Mouse (Mus musculus): ENCODE measurements around the gene Kcnn4.
"Not testable (repeated sequence)": the region's sequence is repeated elsewhere in the genome, so short reads cannot be mapped to it uniquely, and the experiment has no call there.

Kcnn4 gene

DNA sequence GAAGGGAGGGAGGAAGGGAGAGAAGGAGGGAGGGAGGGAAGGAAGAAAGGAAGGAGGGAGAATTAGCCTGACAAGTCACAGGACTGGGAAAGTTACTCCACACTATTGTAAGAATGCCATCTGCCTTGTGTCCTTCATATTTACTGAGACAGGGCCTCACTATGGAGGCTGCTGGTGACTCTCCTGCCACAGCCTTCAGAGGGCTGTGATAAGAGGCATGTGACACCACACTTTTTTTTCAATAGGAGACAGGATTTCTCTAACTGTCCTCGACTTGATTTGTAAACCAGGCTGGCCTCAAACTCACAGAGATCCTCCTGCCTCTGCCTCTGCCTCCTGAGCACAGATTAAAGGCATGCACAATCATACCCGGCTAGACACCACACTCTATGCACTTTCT lies 21.6 kb downstream of the Kcnn4 start:
- no peak for DNase-seq (ENCODE audit: low spot score)

DNA sequence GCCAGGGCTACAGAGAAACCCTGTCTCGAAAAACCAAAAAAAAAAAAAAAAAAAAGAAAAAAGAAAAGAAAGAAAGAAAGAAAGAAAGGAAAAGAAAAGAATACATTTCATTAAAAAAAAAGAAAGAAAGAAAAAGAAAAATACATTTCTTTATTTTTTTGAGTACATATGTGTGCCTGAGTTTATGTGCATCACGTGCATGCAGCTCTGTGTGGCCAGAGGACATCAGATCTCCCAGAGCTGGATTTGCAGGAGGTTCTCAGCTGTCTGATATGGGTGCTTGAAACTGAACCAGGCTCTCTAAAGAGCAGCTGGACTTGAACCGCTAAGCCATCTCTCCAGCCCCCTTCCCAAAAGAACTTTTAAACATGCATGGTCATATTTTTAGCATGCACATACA lies 24.0 kb downstream of the Kcnn4 start:
- DNase-seq (ENCODE audit: low spot score), result no peak

GRCm38 (mm10) chr7:24394475-24395161 lies 24.6 kb downstream of the Kcnn4 start:
- no peak for DNase-seq (ENCODE audit: low spot score)

- DNase-seq (ENCODE audit: low spot score), result no peak
Measured at GRCm38 (mm10) chr7:24396832-24397231, 26.8 kb downstream of the Kcnn4 start.

GRCm38 (mm10) chr7:24398364-24398913 lies 28.4 kb downstream of the Kcnn4 start:
- DNase-seq (ENCODE audit: low spot score), result no peak

DNA sequence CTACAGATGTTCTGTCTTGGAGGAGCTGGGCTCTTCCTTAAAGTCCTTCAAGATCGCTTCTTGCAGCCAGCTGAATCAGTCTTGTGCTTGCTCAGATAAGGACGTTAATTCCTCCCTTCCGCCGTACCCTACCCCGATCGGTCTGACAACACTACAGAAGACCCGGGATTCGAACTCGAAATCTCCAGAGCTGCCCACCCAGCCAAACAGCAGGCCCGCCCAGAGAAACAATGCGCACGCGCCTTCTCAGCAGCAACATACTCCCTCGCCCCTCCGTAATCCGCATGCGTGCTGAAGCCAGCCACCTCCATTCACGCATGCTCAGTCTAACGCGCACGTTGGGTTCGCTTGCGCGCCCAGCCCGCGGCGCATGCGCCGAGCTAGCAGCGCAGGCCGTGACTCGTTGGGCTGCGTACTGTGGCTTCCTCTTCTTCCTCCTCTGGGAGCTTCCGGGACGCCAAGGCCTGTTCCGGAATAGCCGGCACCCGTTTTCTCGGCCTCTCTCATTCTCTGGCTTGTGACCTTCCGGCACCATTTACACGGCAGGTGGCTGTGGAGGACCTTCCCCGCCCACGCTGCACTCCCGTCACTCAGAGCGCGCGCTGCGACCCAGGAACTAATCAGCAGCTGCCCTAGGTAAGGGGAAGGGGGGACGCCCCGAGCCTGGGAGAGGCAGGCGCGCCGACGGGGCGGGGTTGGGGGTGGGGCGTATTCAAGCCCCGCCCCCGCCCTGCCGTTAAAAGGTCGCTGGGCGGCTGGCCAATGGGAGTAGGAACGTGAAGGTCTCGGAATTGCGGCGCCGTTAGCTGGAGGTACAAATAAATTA lies 29.4 kb downstream of the Kcnn4 start, which contains the start of gene Smg9:
TSS of gene Smg9 (plus strand) at position 364 of the 826 bp plus-strand sequence.
- DNase-seq (ENCODE audit: low spot score), result peak; percentile 97

- DNase-seq (ENCODE audit: low spot score), result no peak
Measured at GRCm38 (mm10) chr7:24400082-24400452, 30.0 kb downstream of the Kcnn4 start.

GRCm38 (mm10) chr7:24400489-24400888 lies 30.4 kb downstream of the Kcnn4 start:
- DNase-seq (ENCODE audit: low spot score), result not testable (repeated sequence)

- no peak for DNase-seq (ENCODE audit: low spot score)
Measured at GRCm38 (mm10) chr7:24402851-24403250, 32.8 kb downstream of the Kcnn4 start.

- no peak for DNase-seq (ENCODE audit: low spot score)
Measured at GRCm38 (mm10) chr7:24405649-24406048, 35.6 kb downstream of the Kcnn4 start.

DNA sequence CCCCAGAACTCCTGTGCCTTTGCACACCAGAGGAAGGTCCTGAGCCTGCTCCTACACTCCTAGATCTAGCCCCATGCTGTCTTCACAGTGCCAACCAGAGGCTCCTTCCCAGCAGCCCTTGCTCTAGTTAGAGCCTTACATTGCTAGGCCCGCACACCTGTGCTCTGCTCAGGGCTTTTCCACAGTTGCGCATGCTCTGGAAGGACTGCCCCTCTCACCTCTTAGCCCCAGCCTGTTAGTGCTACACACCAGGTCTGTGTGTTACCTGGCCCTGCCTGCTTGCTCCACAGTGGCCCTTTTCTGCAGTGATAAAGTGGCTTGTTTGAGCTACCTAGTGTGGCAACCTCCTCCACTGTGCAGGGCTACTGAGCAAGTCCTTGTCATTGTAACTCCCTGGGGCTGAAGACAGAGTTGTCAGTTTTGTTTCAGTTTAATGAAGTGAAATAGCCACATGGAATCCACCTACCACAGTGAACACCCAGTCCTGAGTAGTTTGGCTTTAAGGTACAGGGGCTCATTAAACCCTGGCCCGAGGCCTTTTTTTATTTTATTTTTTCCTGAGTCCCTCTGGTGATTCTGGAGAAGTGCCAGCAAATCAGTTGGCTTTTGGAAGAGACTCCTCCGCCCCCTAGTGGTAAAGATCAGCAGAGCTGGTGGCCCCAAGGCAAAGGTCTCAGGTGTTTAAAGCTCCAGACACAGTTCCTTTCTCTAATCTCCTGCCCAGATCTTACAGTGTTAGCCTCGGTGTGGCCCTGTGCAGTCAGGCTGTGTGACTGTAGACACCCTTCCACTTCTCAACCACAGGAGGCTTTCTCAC lies 36.7 kb downstream of the Kcnn4 start:
- peak; percentile 58 for DNase-seq (ENCODE audit: low spot score)

GRCm38 (mm10) chr7:24408186-24408585 lies 38.1 kb downstream of the Kcnn4 start:
- no peak for DNase-seq (ENCODE audit: low spot score)

DNA sequence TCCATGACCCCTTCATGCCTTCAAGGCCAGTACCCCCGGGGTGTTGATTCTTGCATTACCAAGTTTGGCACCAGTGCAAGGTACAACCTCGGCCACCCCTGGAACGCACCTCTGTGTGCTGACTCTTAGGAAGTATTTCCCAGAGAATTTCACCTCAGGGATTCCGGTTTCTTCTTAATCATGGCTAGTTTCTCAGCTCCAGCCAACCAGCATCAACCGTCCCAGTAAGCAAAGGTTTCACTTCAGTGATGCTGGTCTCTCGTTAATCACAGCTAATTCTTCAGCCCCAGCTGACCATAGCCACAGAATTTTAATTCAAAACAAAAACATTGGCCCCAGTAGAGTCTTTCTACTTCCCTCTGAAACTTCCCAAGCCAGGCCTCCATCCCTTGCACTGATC lies 40.1 kb downstream of the Kcnn4 start:
- no peak for DNase-seq (ENCODE audit: low spot score)

- DNase-seq (ENCODE audit: low spot score), result no peak
Measured at GRCm38 (mm10) chr7:24410831-24411230, 40.8 kb downstream of the Kcnn4 start.

DNA sequence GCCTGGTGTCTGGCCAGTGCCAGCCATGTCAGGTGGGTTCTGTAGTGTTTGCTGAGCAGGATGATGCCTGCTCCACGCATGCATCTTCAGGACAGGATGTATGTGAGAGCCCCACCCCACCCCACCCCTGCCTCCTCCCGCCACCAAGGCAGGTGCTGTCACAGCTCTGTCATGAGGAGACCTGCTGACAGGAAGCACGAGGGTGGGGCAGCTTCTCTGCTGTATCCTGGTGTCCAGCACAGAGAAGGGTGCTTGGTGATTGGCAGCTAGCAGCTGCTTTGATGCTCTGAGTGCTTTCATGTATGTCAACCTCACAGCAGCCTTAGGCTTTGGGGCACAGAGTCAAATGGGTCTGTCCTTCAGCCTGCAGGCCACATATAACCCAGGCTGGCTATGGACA lies 43.6 kb downstream of the Kcnn4 start:
- DNase-seq (ENCODE audit: low spot score), result no peak

DNA sequence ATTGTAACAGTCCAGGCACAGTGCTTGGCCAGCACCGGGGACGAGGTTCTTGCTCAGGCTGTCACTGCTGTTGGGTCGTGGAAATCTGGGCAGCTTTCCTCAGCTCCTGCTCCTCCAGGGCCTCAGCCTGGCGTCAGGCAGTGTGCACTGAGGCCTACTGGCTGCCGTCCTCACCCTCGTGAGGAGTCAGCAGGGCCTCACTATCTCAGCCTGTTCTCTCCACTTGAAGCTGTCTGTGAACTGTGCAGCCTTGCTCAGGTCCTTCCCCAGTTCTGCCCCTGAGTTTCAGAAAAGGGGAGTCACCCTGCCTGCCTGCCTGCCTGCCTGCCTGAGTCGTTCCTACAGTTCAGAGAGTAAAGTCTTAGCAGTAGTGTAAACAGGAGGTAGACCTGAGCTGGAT lies 45.2 kb downstream of the Kcnn4 start:
- DNase-seq (ENCODE audit: low spot score), result no peak

DNA sequence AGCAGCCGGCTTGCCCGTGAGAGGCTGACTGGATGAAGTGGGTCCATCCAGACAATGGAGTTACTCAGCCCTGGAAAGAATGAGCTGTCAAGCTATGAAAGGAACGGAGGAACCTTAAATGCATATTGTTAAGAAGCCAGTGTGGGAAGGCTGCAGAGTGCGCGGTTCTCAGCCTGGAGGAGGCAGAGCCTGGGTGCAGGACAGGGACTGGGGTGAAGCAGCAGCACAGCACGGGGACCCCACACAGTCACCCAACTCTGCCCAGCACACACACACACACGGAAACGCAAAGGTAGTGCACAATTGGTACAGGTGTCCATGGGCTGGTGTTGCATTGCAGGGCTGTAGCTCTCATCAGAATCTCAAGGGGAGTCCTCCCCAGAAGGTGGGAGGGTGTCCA lies 49.5 kb downstream of the Kcnn4 start:
- DNase-seq (ENCODE audit: low spot score), result no peak

GRCm38 (mm10) chr7:24421648-24422047 lies 51.6 kb downstream of the Kcnn4 start:
- no peak for DNase-seq (ENCODE audit: low spot score)

DNA sequence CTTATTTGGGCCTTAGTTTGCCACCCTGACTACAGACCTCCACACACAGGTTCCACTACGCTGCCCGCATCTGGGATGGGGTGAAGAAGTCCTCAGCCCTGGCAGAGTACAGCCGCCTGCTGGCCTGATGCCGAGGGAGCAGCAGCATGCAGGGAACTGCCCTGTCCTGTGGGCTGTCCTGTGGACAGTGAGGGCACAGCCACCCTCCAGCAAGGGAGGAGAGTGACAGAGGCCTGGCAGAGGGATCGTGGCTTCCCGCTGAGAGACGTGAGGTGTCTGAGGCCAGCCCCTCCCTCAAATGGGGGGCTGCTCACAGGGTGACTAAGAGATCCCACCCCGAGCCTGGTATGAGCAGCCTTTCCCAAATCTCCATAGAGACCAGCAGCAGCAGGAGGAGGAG lies 52.2 kb downstream of the Kcnn4 start:
- DNase-seq (ENCODE audit: low spot score), result no peak

DNA sequence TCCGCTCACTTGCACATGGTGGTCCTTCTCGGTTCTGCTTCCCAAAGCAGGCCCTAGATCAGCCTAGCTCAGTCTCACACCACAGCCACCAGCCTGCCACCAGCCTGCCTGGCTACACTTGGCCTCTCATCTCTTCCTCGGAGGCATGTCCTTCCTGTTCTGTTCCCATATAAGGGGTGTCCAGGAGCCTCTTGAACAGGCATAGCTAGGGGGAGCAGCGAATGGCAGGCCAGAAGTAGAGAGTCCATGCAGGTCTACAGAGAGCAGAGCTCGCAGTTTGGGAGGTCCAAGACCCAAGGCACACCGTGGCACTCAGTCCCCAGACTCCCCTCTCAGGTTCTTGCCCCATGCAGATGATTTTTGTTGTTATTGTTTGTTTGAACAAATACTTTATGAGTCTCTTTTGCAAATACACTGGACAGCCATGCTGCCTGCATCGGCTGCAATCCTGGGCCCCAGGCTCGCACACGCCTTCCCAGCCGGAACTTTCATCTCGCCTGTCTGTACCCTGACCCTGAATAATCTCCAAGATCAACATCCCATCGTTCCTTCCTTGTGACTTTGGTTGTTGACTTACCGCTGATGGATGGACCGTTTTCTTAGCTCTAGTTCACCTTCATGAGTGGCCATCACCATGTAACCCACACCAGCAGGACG lies 53.2 kb downstream of the Kcnn4 start:
- DNase-seq (ENCODE audit: low spot score), result peak; percentile 50

- no peak for DNase-seq (ENCODE audit: low spot score)
Measured at GRCm38 (mm10) chr7:24423956-24424732, 54.1 kb downstream of the Kcnn4 start.
